Mouse (Mus musculus): ENCODE measurements around the gene Tnpo1.

Gene Tnpo1

GRCm38 (mm10) chr13:98825574-98825973 lies 100.6 kb downstream of the Tnpo1 start:
- TF ChIP-seq GATA4 (IDR thresholded peaks at IDR 0.05; ENCODE audit: insufficient replicate concordance, low read length), result no peak

DNA sequence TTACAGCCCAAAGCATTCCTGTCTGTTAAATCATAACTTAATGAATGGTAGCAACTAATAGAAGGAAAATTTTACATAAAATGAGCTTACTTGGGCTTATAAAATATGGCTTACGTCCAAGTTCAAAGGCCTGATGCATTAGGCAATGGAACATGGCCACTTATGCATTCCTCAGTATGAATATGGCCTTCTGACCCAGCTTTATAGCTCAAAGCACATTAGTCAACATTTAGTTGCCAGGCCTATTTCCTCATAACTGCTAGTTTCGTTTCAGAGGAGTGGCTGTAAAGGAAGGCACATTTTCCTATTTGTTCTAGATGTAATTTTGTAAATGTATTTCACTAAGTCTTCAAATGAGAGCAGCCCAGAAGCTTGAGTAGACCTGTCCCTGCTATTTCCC lies 107.1 kb downstream of the Tnpo1 start:
- no peak for TF ChIP-seq GATA4 (IDR thresholded peaks at IDR 0.05; ENCODE audit: insufficient replicate concordance, low read length)

DNA sequence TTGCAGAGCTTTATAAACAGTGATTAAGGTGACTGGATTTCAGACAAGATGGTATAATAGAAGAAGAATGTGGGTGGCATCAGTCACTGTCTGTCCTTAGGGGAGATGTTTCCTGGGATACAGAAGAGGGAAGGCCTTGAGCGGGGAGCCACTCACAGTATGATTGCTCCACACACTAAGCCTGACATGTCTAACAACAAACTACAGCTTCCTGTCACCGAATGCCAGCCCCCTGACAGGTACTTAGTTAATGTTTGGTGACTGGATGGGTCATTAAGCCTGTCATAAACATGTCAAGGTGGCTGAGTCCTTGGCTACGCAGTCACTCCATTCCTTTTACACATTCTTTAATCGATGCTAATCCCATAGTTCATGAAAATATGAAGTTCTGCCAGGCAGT lies 108.0 kb downstream of the Tnpo1 start:
- no peak for TF ChIP-seq GATA4 (IDR thresholded peaks at IDR 0.05; ENCODE audit: insufficient replicate concordance, low read length)

- TF ChIP-seq GATA4 (IDR thresholded peaks at IDR 0.05; ENCODE audit: insufficient replicate concordance, low read length), result no peak
Observed at GRCm38 (mm10) chr13:98817766-98818165, 108.4 kb downstream of the Tnpo1 start.

DNA sequence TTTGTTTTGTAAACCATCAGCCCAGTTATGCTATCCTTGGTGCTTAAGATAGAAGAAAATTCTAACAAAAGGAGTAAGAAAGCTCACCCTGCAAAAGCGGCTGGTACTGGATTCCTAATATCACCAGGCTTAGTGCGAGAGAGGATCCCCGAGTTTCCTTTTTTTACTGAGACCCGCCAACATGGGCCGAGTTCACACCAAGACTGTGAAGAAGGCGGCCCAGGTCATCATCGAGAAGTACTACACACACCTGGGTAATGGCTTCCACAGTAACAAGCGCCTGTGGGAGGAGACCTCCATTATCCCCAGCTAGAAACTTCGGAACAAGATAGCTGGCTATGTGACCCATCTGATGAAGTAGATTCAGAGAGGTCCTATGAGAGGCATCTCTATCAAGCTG lies 109.6 kb downstream of the Tnpo1 start:
- TF ChIP-seq GATA4 (IDR thresholded peaks at IDR 0.05; ENCODE audit: insufficient replicate concordance, low read length), result no peak

DNA sequence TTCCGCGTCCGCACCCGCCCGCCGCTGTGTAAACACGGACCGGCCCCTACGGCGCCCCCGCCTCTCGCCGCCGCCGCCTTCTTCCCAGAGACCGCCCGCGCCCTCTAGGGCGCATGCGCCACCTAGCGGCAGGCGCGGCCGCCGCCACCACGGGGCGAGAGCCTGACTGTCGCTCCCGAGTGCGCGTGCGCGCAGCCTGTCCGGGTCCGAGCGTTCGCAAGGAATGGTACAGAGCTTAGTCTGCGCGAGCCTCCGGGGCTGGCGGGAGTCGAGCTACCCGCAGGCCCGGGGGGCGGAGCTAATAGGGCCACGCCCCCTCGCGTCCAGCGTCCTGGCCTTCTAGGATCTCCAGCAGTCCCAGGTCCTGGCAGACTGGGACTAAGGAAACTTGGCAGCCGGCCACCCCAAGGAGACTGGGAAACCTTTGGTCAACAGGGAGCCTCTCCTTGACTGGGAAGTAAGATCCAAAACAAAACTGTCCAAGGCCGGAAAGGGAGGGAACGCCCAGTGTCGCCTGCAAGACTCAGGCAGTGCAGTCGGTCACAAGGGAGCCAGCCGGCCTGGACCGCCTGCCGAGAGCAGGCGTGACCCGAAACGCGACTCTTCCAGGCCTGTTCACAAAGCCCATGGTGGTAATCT lies 110.9 kb downstream of the Tnpo1 start, which contains the start of gene Fcho2:
Gene Fcho2 (minus strand): TSS at position 303 of the 639 bp plus-strand sequence.
- TF ChIP-seq GATA4 (IDR thresholded peaks at IDR 0.05; ENCODE audit: insufficient replicate concordance, low read length), result no peak; the same call in 1 of the 2 replicates

DNA sequence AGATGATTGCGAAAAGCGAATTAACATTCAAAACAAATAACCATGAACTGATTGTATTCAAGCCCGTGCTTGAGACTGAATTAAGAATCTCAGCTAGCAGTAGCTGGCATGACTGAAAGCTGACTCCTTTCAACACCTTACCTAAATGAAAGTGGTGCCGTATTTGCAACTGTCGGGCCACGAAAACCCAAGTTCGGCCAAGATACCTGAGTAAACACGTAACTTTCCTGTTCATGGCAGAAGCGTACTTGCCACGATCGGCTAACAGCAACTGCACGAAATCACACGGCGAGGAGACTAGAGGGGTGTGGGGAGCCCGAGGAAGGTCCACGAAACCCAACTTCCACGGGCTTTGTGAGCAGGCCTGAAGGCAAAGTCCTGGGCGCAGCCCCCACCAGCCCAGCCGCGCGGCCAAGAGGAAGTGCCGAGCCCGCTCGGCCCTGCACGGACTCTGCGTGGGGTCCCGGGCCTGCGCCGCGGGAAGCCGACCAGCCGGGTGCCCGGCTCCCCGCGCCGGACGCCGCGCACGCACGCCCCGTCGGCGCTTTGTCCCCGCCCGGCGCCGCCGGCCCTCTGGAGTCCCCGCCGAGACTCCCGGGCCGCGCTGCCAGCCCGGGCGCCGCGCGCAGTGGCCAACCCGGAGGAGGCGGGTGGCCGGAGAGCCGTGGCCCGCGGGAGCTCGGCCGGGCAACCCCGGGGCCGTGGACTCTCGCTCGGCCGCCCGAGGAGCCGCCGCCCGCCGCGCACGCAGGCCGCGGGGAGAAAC lies 111.7 kb downstream of the Tnpo1 start:
- TF ChIP-seq GATA4 (IDR thresholded peaks at IDR 0.05; ENCODE audit: insufficient replicate concordance, low read length), result no peak

GRCm38 (mm10) chr13:98813596-98814274 lies 112.4 kb downstream of the Tnpo1 start:
- TF ChIP-seq GATA4 (IDR thresholded peaks at IDR 0.05; ENCODE audit: insufficient replicate concordance, low read length), result no peak

GRCm38 (mm10) chr13:98813167-98813566 lies 113.0 kb downstream of the Tnpo1 start:
- TF ChIP-seq GATA4 (IDR thresholded peaks at IDR 0.05; ENCODE audit: insufficient replicate concordance, low read length), result no peak

GRCm38 (mm10) chr13:98812285-98812684 lies 113.9 kb downstream of the Tnpo1 start:
- TF ChIP-seq GATA4 (IDR thresholded peaks at IDR 0.05; ENCODE audit: insufficient replicate concordance, low read length), result no peak

DNA sequence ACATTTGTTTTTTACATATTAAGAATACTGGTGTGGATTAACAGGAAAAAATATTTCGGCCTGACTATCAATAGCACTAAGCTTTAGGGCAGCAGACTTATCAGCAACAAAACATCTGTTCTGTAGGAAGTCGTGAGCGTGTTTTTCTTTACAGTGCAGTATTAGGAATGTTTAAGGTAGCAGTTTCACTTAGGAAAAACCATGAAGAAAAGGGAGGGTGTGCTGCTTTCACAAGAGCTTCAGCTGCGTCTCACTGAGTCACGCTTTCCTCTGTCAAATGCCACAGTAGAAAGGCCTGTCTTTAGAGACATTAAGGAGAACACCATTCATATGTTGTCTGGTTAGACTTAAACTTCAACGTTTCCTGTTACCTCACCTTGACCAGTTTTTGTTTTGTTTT lies 116.0 kb downstream of the Tnpo1 start:
- TF ChIP-seq GATA4 (IDR thresholded peaks at IDR 0.05; ENCODE audit: insufficient replicate concordance, low read length), result no peak; the same call in 1 of the 2 replicates

DNA sequence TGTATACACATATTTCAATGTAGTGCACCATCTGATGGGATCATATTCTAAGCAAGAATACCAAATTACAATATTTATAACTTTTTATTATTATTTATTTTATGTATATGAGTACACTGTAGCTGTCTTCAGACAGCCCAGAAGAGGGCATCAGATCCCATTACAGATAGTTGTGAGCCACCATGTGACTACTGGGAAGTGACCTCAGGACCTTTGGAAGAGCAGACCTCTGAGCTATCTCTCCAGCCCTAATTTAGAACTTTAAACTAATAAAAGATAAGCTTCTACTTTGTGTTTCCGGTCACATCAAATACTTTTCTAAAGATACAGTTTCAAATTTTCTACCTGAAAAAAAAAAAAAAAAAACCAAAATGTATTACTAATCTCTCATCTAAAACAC lies 117.1 kb downstream of the Tnpo1 start:
- 0 out of 2 replicates have a peak, but pooled peaks have one; percentile 27 for TF ChIP-seq GATA4 (IDR thresholded peaks at IDR 0.05; ENCODE audit: insufficient replicate concordance, low read length)

- TF ChIP-seq GATA4 (IDR thresholded peaks at IDR 0.05; ENCODE audit: insufficient replicate concordance, low read length), result peak; percentile 79; the same call in 1 of the 2 replicates
Observed at GRCm38 (mm10) chr13:98804480-98804879, 121.7 kb downstream of the Tnpo1 start.

DNA sequence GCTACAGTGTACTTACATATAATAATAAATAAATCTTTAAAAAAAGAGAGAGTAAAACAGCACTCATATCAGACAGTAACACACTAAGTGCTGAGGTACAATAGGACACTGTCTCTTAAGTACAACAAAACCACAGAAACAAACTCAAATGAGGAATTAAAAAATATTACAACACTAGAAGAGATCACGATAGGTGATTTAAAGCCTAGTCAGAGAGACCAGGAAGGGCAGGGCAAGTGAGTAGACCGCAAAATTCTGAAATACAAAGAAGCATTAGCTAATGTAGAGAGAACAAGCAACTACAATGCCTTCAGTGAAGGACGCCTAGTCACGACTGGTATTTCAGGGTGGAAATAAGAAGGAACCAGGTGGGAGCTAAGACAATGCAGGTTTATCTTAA lies 122.5 kb downstream of the Tnpo1 start:
- no peak for TF ChIP-seq GATA4 (IDR thresholded peaks at IDR 0.05; ENCODE audit: insufficient replicate concordance, low read length)

GRCm38 (mm10) chr13:98802957-98803356 lies 123.2 kb downstream of the Tnpo1 start:
- no peak for TF ChIP-seq GATA4 (IDR thresholded peaks at IDR 0.05; ENCODE audit: insufficient replicate concordance, low read length)

DNA sequence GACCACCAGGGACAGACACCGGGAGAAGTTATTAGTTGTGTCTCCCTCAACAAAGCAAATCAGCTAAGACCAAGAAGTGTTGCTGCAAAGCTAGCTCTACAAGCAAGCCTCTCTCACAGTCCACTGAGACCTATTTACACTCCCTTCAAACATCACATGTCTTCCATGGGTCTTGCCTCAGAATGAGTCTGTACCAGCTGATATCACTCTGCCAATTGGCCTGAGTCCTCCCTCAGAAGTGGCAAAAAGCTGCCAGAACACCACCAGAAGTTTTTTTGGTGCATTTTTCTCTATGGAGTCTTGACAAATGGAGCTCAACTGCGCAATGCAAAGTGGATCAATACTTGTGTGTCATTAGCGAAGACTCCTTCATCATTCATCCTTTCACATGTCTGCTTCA lies 130.7 kb downstream of the Tnpo1 start:
- TF ChIP-seq GATA4 (IDR thresholded peaks at IDR 0.05; ENCODE audit: insufficient replicate concordance, low read length), result no peak

Data from liver, adult (tissue).